Mouse (Mus musculus): Measurements from ENCODE around the gene 2310034G01Rik. TPM values are rescaled to one million over a fixed set of nuclear protein-coding genes. Genes with fewer than 3 reads are reported as not detected.
A peak's percentile ranks its signal among the peaks of the same experiment; 100 is the strongest.

2310034G01Rik gene
- polyA plus RNA-seq, 1 experiment: 1.5 TPM

- Histone ChIP-seq H3K4me1 (ENCODE audit: control insufficient read depth, insufficient read depth, low read length) (peaks cover 5% of the 10 kb centered on the region), H3K27me3 (replicated peaks; ENCODE audit: control insufficient read depth, insufficient read depth, low read length) (no peaks in the 10 kb centered on the region), H3K36me3 (ENCODE audit: control insufficient read depth, insufficient read depth, low read length) (no peaks in the 10 kb centered on the region), H3K27ac (ENCODE audit: insufficient read depth, low read depth, low read length) (no peak overlapping the region), H3K4me3 (ENCODE audit: insufficient read depth, low read depth, low read length) (no peak overlapping the region)
- no peak for DNase-seq
- 86% methylated on average over 16 of the region's 16 CpGs for WGBS
- no peak for TF ChIP-seq POLR2A (IDR thresholded peaks at IDR 0.05; ENCODE audit: low read depth, low read length)
- no peak for TF ChIP-seq CTCF (conservative IDR thresholded peaks at IDR 0.05; ENCODE audit: insufficient read depth, insufficient read length, low read depth, low read length)
These were observed 41.8 kb downstream of the 2310034G01Rik start for GRCm38 (mm10) chr19:46308303-46308702.

- no peaks in the 10 kb centered on the region for H3K27me3 ChIP-seq (replicated peaks; ENCODE audit: control insufficient read depth, insufficient read depth, low read length)
- no peak overlapping the region for H3K4me3 ChIP-seq (ENCODE audit: insufficient read depth, low read depth, low read length)
- WGBS: 95% methylated on average over 16 of the region's 16 CpGs
- H3K27ac ChIP-seq (ENCODE audit: insufficient read depth, low read depth, low read length): no peak overlapping the region
- no peak for DNase-seq
- TF ChIP-seq CTCF (conservative IDR thresholded peaks at IDR 0.05; ENCODE audit: insufficient read depth, insufficient read length, low read depth, low read length): no peak
- no peak for TF ChIP-seq POLR2A (IDR thresholded peaks at IDR 0.05; ENCODE audit: low read depth, low read length)
- H3K4me1 ChIP-seq (ENCODE audit: control insufficient read depth, insufficient read depth, low read length): peaks cover 5% of the 10 kb centered on the region
- H3K36me3 ChIP-seq (ENCODE audit: control insufficient read depth, insufficient read depth, low read length): no peaks in the 10 kb centered on the region
These were observed 42.3 kb downstream of the 2310034G01Rik start for GRCm38 (mm10) chr19:46307781-46308180.

- TF ChIP-seq POLR2A (IDR thresholded peaks at IDR 0.05; ENCODE audit: low read depth, low read length) (no peak), CTCF (conservative IDR thresholded peaks at IDR 0.05; ENCODE audit: insufficient read depth, insufficient read length, low read depth, low read length) (no peak)
- H3K4me3 ChIP-seq (ENCODE audit: insufficient read depth, low read depth, low read length): no peak overlapping the region
- H3K27ac ChIP-seq (ENCODE audit: insufficient read depth, low read depth, low read length): no peak overlapping the region
- WGBS: 96% methylated on average over 9 of the region's 9 CpGs
- no peak for DNase-seq
- peaks cover 5% of the 10 kb centered on the region for H3K4me1 ChIP-seq (ENCODE audit: control insufficient read depth, insufficient read depth, low read length)
- no peaks in the 10 kb centered on the region for H3K27me3 ChIP-seq (replicated peaks; ENCODE audit: control insufficient read depth, insufficient read depth, low read length)
- H3K36me3 ChIP-seq (ENCODE audit: control insufficient read depth, insufficient read depth, low read length): no peaks in the 10 kb centered on the region
These were observed 43.3 kb downstream of the 2310034G01Rik start for GRCm38 (mm10) chr19:46306751-46307289.

DNA sequence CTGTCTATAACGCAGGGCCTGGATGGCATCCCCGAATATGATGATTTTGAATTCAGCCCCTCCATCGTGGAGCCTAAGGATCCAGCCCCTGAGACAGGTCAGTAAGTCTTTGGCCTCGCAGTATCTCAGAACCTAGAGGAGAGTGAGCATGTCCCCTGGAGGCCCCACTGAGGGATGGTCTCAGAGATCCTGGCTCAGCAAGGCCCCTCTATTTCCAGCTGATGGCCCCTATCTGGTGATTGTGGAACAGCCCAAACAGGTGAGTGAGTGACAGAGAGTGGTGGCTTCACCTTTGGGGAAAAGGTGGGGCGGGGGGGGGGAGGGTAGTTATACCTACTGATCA is 43.9 kb downstream of the 2310034G01Rik start:
- Histone ChIP-seq H3K4me3 (ENCODE audit: insufficient read depth, low read depth, low read length) (peak overlapping the region; percentile 58), H3K27ac (ENCODE audit: insufficient read depth, low read depth, low read length) (no peak overlapping the region), H3K27me3 (replicated peaks; ENCODE audit: control insufficient read depth, insufficient read depth, low read length) (no peaks in the 10 kb centered on the region), H3K36me3 (ENCODE audit: control insufficient read depth, insufficient read depth, low read length) (no peaks in the 10 kb centered on the region), H3K4me1 (ENCODE audit: control insufficient read depth, insufficient read depth, low read length) (peaks cover 5% of the 10 kb centered on the region)
- WGBS: 53% methylated on average over 5 of the region's 5 CpGs
- DNase-seq: no peak
- no peak for TF ChIP-seq POLR2A (IDR thresholded peaks at IDR 0.05; ENCODE audit: low read depth, low read length)
- no peak for TF ChIP-seq CTCF (conservative IDR thresholded peaks at IDR 0.05; ENCODE audit: insufficient read depth, insufficient read length, low read depth, low read length)

DNA sequence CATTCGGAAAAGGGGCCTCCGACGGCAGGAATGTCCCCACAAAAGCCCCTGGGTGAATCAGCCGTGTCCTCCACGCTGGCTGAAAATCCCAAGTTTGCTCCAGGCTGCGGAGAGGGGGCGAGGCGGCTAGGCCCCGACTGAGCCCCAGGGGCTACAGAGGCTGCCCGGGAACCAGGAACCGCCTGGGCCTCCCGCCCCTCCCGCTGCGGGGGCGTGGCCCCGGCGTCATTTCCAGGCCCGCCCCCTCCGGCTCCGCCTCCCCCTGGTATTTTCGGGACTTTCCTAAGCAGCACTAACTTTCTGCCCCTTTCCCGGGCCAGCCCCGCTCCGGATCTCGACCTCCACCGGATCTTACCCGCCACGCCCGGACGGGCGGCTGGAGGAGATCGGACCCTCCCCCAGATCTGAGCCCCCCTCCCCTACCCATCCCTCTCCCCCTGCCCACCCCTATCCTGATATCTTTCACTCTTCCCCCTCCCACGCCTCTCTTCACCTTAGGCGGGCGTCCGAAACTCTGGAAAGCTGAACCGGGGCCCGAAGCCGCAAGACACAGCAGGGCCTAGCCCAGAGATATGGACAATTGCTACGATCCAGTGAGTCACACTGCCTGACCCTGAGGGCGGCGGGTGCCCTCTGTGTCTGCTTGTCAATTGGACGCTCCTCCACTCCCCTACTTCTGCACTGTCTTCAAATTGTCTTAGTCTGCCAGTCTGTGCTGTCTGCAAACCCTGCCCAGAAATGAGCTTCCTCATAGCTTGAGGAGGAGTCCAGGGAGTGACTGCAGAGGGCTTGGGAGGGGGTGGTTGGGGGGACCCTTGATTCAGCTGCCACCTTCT is 44.5 kb downstream of the 2310034G01Rik start:
- WGBS: under 1% methylated on average over 43 of the region's 43 CpGs
- Histone ChIP-seq H3K36me3 (ENCODE audit: control insufficient read depth, insufficient read depth, low read length) (no peaks in the 10 kb centered on the region), H3K4me3 (ENCODE audit: insufficient read depth, low read depth, low read length) (peak overlapping the region; percentile 58), H3K27ac (ENCODE audit: insufficient read depth, low read depth, low read length) (peak overlapping the region; percentile 57), H3K27me3 (replicated peaks; ENCODE audit: control insufficient read depth, insufficient read depth, low read length) (no peaks in the 10 kb centered on the region), H3K4me1 (ENCODE audit: control insufficient read depth, insufficient read depth, low read length) (peaks cover 5% of the 10 kb centered on the region)
- peak; percentile 93 for DNase-seq
- TF ChIP-seq CTCF (conservative IDR thresholded peaks at IDR 0.05; ENCODE audit: insufficient read depth, insufficient read length, low read depth, low read length) (no peak), POLR2A (IDR thresholded peaks at IDR 0.05; ENCODE audit: low read depth, low read length) (peak; percentile 29)

DNA sequence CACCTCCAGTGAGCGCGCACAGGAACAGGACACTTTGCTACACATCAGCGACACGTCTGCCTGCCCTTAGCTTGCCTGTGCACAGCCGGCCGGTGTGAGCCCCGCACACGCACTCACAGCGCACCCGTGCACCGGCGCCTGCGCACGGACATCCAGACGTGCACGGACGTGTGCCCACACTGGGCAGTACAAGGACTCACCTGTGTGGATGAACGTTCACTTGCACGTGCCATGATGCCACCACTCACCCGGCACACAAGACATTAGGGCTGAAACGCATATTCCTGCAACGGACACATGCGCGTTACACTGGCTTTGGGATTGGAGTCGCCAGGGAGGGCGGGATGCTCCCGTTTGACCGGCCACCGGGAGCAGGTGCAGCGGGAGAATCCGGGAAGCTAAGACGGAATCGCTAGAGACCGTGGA is 45.2 kb downstream of the 2310034G01Rik start:
- under 1% methylated on average over 34 of the region's 34 CpGs for WGBS
- peak; percentile 37 for DNase-seq

DNA sequence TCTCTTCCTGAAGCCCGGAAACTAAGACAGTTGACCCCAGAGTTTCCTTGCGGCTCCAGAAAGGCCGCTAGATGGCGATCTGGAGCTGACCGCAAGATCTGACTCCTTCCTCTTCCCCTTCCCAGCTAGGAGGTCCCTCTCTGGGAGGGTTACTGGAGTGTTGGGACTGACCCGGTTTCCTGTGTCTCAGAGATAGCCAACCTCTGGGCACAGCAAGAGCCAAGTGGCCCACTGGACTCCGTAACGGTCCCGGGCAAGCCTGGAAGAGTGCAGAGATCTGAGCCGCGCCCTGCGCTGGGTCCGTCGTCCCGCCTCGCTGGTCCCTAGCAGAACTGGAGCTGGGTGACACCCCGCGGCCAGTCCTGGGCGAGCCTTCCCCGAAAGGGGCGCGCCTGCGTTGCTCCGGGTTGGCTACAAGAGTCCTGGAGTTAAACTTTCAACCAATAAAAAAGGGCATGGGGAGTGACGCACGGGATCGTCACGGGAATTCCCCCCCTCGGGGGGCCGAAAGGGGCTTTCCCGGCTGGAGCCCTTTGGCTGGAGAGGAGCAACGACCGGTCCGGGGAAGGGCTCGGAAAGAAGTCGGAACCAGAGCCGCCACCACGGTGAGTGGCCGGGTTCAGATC is 45.8 kb downstream of the 2310034G01Rik start, which contains the start of gene Nfkb2:
TSS of gene Nfkb2 (plus strand) at position 105 of the 626 bp plus-strand sequence.
- DNase-seq: peak; percentile 98
- under 1% methylated on average over 39 of the region's 39 CpGs for WGBS
- Histone ChIP-seq H3K27me3 (replicated peaks; ENCODE audit: control insufficient read depth, insufficient read depth, low read length) (no peaks in the 10 kb centered on the region), H3K4me1 (ENCODE audit: control insufficient read depth, insufficient read depth, low read length) (peaks cover 5% of the 10 kb centered on the region), H3K4me3 (ENCODE audit: insufficient read depth, low read depth, low read length) (peak within 1 kb of the TSS; percentile 73), H3K27ac (ENCODE audit: insufficient read depth, low read depth, low read length) (peak within 1 kb of the TSS; percentile 93), H3K36me3 (ENCODE audit: control insufficient read depth, insufficient read depth, low read length) (no peaks in the 10 kb centered on the region)
- TF ChIP-seq POLR2A (IDR thresholded peaks at IDR 0.05; ENCODE audit: low read depth, low read length): peak; percentile 72
- peak; percentile 82 for TF ChIP-seq CTCF (conservative IDR thresholded peaks at IDR 0.05; ENCODE audit: insufficient read depth, insufficient read length, low read depth, low read length)

More for the DNA sequence above, 45.2 kb downstream of the 2310034G01Rik start:
- H3K27me3 ChIP-seq (replicated peaks; ENCODE audit: control insufficient read depth, insufficient read depth, low read length): no peaks in the 10 kb centered on the region
- no peaks in the 10 kb centered on the region for H3K36me3 ChIP-seq (ENCODE audit: control insufficient read depth, insufficient read depth, low read length)
- peaks cover 5% of the 10 kb centered on the region for H3K4me1 ChIP-seq (ENCODE audit: control insufficient read depth, insufficient read depth, low read length)
- peak overlapping the region; percentile 57 for H3K27ac ChIP-seq (ENCODE audit: insufficient read depth, low read depth, low read length)
- peak overlapping the region; percentile 58 for H3K4me3 ChIP-seq (ENCODE audit: insufficient read depth, low read depth, low read length)
- TF ChIP-seq POLR2A (IDR thresholded peaks at IDR 0.05; ENCODE audit: low read depth, low read length): no peak
- TF ChIP-seq CTCF (conservative IDR thresholded peaks at IDR 0.05; ENCODE audit: insufficient read depth, insufficient read length, low read depth, low read length): no peak

Data from kidney, adult 2 months (tissue).